In the genomic region with DNA sequence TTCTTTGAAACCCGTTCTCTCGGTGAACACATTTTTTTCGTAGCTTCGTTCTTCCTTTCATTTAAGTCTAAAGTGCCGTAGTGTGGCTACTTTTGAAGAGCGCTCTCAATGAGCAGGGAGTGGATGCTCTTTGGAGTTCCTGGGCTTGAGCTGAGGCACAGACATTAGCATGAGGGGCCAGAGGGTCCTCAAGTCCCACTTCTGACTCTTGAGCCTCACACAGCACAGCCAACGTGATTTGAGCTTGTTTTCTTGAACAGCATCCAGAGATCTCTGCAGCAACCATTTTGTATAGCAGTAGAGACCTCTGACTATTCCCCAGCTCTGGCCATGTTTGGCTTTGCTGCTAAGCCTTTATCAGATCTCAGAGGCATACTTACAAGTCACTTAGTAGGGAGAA, we compare ENCODE assay signal across 12 mouse cellular contexts.
DNase-seq lines count a peak whose midpoint lies in the region; ATAC-seq and TF ChIP-seq lines count a peak whose summit lies in the region.
"Had no signal": no experiment of that assay in that cellular context is flagged by ENCODE, and none has a peak within 500 bp of the region (broad histone marks: within the 10 kb centered on the region; RNA-seq: fewer than 3 reads in every experiment).

No protein-coding gene starts in this region.

- no peak overlapping the region for H3K4me2 ChIP-seq in heart, embryonic 13.5 days
- no peak overlapping the region for H3K4me2 ChIP-seq in midbrain, postnatal 0 days (ENCODE audit: low read depth, low read length, poor library complexity, severe bottlenecking)

- peak overlapping the region; percentile 86 for H3K27ac ChIP-seq in heart, embryonic 13.5 days (replicated peaks)
- H3K27ac ChIP-seq in heart, adult 2 months, result no peak overlapping the region
- peak overlapping the region; percentile 66 for H3K27ac ChIP-seq in midbrain, embryonic 10.5 days (replicated peaks)
- H3K27ac ChIP-seq in midbrain, postnatal 0 days (ENCODE audit: low read depth, low read length), result no peak overlapping the region
- H3K27ac ChIP-seq: embryonic facial prominence, embryonic 15.5 days had no signal

- 60% methylated on average over 7 of the region's 7 CpGs for WGBS in heart, embryonic 13.5 days
- 74% methylated on average over 7 of the region's 7 CpGs for whole genome bisulfite sequencing in heart, adult 2 months
- WGBS in midbrain, embryonic 10.5 days, result 88% methylated on average over 7 of the region's 7 CpGs
- 75% methylated on average over 7 of the region's 7 CpGs for WGBS in midbrain, postnatal 0 days

- peaks cover 30% of the 10 kb centered on the region for H3K4me1 ChIP-seq in heart, embryonic 13.5 days
- H3K4me1 ChIP-seq in heart, adult 2 months (ENCODE audit: control insufficient read depth, insufficient read depth, low read length), result no peaks in the 10 kb centered on the region
- H3K4me1 ChIP-seq in midbrain, embryonic 10.5 days, result peaks cover 26% of the 10 kb centered on the region
- peaks cover 19% of the 10 kb centered on the region for H3K4me1 ChIP-seq in midbrain, postnatal 0 days (ENCODE audit: insufficient read depth, low read length)

- no peaks in the 10 kb centered on the region for H3K36me3 ChIP-seq in heart, embryonic 13.5 days
- no peaks in the 10 kb centered on the region for H3K36me3 ChIP-seq in heart, adult 2 months (ENCODE audit: control insufficient read depth, insufficient read depth, low read length)
- H3K36me3 ChIP-seq in midbrain, embryonic 10.5 days, result no peaks in the 10 kb centered on the region
- H3K36me3 ChIP-seq in midbrain, postnatal 0 days (ENCODE audit: insufficient read depth, low read length), result no peaks in the 10 kb centered on the region
- H3K36me3 ChIP-seq: embryonic facial prominence, embryonic 15.5 days; forebrain, embryonic 12.5 days had no signal

- no peak for DNase-seq in heart, adult 2 months
- DNase-seq in midbrain, embryonic 10.5 days (ENCODE audit: low spot score), result no peak
- no peak for DNase-seq in midbrain, postnatal 0 days (ENCODE audit: low spot score)
- DNase-seq in lung, postnatal 4 days, result peak; percentile 22 to 74
- DNase-seq in kidney, adult 11 months, result no peak
- DNase-seq in urinary bladder, adult 18-20 months (ENCODE audit: low spot score in 2 of 2), result no peak
- DNase-seq: cerebellum, adult 11-12 months; left cerebral cortex, postnatal 4 days; right cerebral cortex, postnatal 4 days had no signal

- H3K27me3 ChIP-seq in heart, embryonic 13.5 days (replicated peaks), result peaks cover 10% of the 10 kb centered on the region
- no peaks in the 10 kb centered on the region for H3K27me3 ChIP-seq in heart, adult 2 months (ENCODE audit: control insufficient read depth, insufficient read depth, low read length)
- no peaks in the 10 kb centered on the region; the same call in 1 of the 2 replicates for H3K27me3 ChIP-seq in midbrain, embryonic 10.5 days (ENCODE audit: low read depth, poor library complexity, severe bottlenecking)
- no peaks in the 10 kb centered on the region for H3K27me3 ChIP-seq in midbrain, postnatal 0 days (ENCODE audit: insufficient read depth, low read length)
- H3K27me3 ChIP-seq: embryonic facial prominence, embryonic 15.5 days; forebrain, embryonic 12.5 days had no signal

- no peak for ATAC-seq in heart, embryonic 13.5 days (ENCODE audit: extremely low read depth, insufficient number of reproducible peaks, low FRiP score, low TSS enrichment)
- no peak for ATAC-seq in midbrain, postnatal 0 days (ENCODE audit: low FRiP score)

- H3K4me3 ChIP-seq in heart, embryonic 13.5 days, result no peak overlapping the region
- H3K4me3 ChIP-seq in heart, adult 2 months, result no peak overlapping the region
- H3K4me3 ChIP-seq in midbrain, embryonic 10.5 days, result no peak overlapping the region
- H3K4me3 ChIP-seq in midbrain, postnatal 0 days (ENCODE audit: low read depth, low read length), result no peak overlapping the region
- H3K4me3 ChIP-seq: embryonic facial prominence, embryonic 15.5 days; forebrain, embryonic 12.5 days had no signal

- no peak for TF ChIP-seq EP300 in heart, adult 2 months (IDR thresholded peaks at IDR 0.05; ENCODE audit: insufficient read depth, low read depth, low read length)

- no peak overlapping the region for H3K9ac ChIP-seq in heart, embryonic 13.5 days
- H3K9ac ChIP-seq in heart, adult 2 months (ENCODE audit: low read depth, low read length), result no peak overlapping the region
- no peak overlapping the region for H3K9ac ChIP-seq in midbrain, postnatal 0 days (replicated peaks; ENCODE audit: low read length, poor library complexity, severe bottlenecking)
- H3K9ac ChIP-seq: embryonic facial prominence, embryonic 15.5 days; forebrain, embryonic 12.5 days had no signal

- H3K9me3 ChIP-seq in heart, embryonic 13.5 days, result no peaks in the 10 kb centered on the region
- H3K9me3 ChIP-seq in midbrain, embryonic 10.5 days (replicated peaks), result no peaks in the 10 kb centered on the region
- no peaks in the 10 kb centered on the region for H3K9me3 ChIP-seq in midbrain, postnatal 0 days (ENCODE audit: low read length)
- H3K9me3 ChIP-seq: embryonic facial prominence, embryonic 15.5 days; forebrain, embryonic 12.5 days had no signal

- no peak for TF ChIP-seq POLR2A in heart, adult 2 months (IDR thresholded peaks at IDR 0.05; ENCODE audit: insufficient read depth, low read depth, low read length)

- TF ChIP-seq CTCF in heart, adult 2 months (IDR thresholded peaks at IDR 0.05), result no peak
- TF ChIP-seq CTCF in midbrain, postnatal 0 days (IDR thresholded peaks at IDR 0.05), result no peak

- no peaks in the 10 kb centered on the region for H3K79me2 ChIP-seq in heart, adult 2 months (replicated peaks; ENCODE audit: control insufficient read depth, insufficient read depth, low read length)

- intact Hi-C loops in heart, adult 2 months (cut with DNase I), result no loop called here

Comparison
In these comparisons a context has a peak if more than half of its experiments do, and no peak if none do; other contexts are left out.
1. H3K27ac ChIP-seq: peak in heart, embryonic 13.5 days (single experiment) and midbrain, embryonic 10.5 days (single experiment); none in heart, adult 2 months (single experiment) and midbrain, postnatal 0 days (single experiment).
2. DNase-seq: peak in lung, postnatal 4 days (2 of 2); none in heart, adult 2 months (0 of 2), midbrain, embryonic 10.5 days (single experiment), midbrain, postnatal 0 days (single experiment), kidney, adult 11 months (single experiment) and urinary bladder, adult 18-20 months (0 of 2).